Mouse (Mus musculus): Measurements from ENCODE around the gene Kif28. TPM values are rescaled to one million over a fixed set of nuclear protein-coding genes. Genes with fewer than 3 reads are reported as not detected.
A peak's percentile ranks its signal among the peaks of the same experiment; 100 is the strongest.

Kif28 gene
- polyA plus RNA-seq, 1 experiment from 2014 or later: not detected

DNA sequence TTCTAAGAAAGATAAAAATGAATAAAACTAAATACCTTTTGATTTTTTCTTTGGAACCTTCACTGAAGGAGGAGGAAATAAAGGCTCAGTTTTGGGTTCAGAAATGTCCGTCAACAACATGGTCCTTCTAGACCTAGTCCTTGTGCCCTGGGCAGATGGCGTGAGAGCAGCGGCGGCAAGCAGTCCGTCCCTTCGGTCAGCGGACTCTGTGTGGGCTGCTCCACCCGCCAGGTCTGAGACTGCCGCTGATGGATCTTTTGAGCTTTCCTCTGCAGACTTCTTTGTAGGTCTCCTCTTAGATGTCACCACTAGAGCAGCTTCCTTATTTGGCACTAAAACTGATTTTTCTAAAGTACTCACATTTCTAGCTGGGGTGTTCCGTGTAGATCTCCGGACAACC, 7.2 kb upstream of the Kif28 start:
- 95% methylated on average over 11 of the region's 11 CpGs for WGBS
- DNase-seq (ENCODE audit: low spot score): no peak

DNA sequence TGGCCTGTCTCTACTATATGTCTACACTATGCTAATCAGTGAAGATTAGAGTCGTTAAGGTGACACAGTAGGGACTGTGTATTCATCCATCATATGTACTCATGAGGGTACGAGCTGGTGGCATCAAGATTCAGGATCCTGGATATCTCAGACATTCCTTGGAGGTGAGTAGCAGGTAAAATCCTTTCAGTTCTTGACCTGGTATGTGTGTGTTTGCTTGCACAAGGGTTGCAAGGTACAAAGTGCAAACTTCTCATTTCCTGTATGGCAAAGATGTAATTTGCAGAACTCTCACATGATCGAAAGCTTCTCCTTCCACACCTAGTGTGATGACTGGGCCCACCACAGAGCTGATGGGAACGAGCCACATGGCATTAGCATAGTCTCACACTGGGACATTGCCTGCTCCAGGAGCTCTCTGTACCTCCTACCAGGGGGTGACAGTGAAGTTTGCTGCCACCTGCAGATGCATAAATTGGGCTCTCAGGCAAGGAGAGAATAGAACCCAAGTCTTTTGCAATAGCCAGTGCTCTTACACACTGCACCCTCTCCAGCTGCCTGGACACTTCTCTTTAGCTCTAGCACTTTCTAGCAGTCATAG, 1.4 kb downstream of the Kif28 start:
- H3K4me1 ChIP-seq (replicated peaks; ENCODE audit: control insufficient read depth, insufficient read depth, low read length): no peaks in the 10 kb centered on the region
- no peak for DNase-seq (ENCODE audit: low spot score)
- 76% methylated on average over 4 of the region's 4 CpGs for WGBS
- H3K9me3 ChIP-seq (ENCODE audit: control insufficient read depth, low read length): no peaks in the 10 kb centered on the region
- H3K4me3 ChIP-seq (ENCODE audit: low read depth, low read length): no peak overlapping the region
- no peak overlapping the region for H3K9ac ChIP-seq (ENCODE audit: low read depth, low read length)
- ATAC-seq (replicated peaks; ENCODE audit: low FRiP score): peak; percentile 39
- peaks cover 20% of the 10 kb centered on the region; the same call in 1 of the 2 replicates for H3K36me3 ChIP-seq (ENCODE audit: control insufficient read depth, insufficient read depth, low read length)
- H3K27me3 ChIP-seq (replicated peaks; ENCODE audit: control insufficient read depth, insufficient read depth, low read length): no peaks in the 10 kb centered on the region
- H3K4me2 ChIP-seq: no peak overlapping the region
- H3K27ac ChIP-seq (ENCODE audit: low read depth, low read length): no peak overlapping the region

More for the DNA sequence above, 7.2 kb upstream of the Kif28 start:
- no peaks in the 10 kb centered on the region for H3K4me1 ChIP-seq (replicated peaks; ENCODE audit: control insufficient read depth, insufficient read depth, low read length)
- H3K36me3 ChIP-seq (ENCODE audit: control insufficient read depth, insufficient read depth, low read length): peaks cover 53% of the 10 kb centered on the region
- H3K27me3 ChIP-seq (replicated peaks; ENCODE audit: control insufficient read depth, insufficient read depth, low read length): no peaks in the 10 kb centered on the region
- H3K9me3 ChIP-seq (ENCODE audit: control insufficient read depth, low read length): no peaks in the 10 kb centered on the region
- no peak overlapping the region for H3K9ac ChIP-seq (ENCODE audit: low read depth, low read length)
- no peak for ATAC-seq (replicated peaks; ENCODE audit: low FRiP score)
- H3K4me2 ChIP-seq: no peak overlapping the region
- H3K27ac ChIP-seq (ENCODE audit: low read depth, low read length): no peak overlapping the region
- no peak overlapping the region for H3K4me3 ChIP-seq (ENCODE audit: low read depth, low read length)

DNA sequence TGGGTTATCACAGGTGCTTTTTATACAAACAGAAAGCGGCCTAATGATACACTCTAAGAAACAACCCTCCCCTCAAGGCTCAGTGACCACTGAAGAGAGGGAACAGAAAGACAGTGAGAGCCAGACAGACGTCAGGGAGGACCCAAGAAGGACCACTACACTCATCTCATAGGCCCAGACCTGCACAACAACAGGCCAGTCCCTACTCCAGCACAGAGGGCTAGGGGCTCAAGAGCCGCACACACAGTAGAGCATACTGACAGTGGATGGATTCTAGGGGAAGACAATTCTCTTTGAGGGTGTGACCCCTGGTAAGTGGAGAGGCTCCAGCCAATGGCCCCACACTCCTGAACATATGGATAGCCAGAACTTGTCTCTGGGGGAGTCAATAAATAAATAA, 8.6 kb downstream of the Kif28 start:
- ATAC-seq (replicated peaks; ENCODE audit: low FRiP score): no peak
- Histone ChIP-seq H3K27me3 (replicated peaks; ENCODE audit: control insufficient read depth, insufficient read depth, low read length) (no peaks in the 10 kb centered on the region), H3K9ac (ENCODE audit: low read depth, low read length) (no peak overlapping the region), H3K27ac (ENCODE audit: low read depth, low read length) (no peak overlapping the region), H3K4me3 (ENCODE audit: low read depth, low read length) (no peak overlapping the region), H3K4me2 (no peak overlapping the region), H3K9me3 (ENCODE audit: control insufficient read depth, low read length) (no peaks in the 10 kb centered on the region), H3K4me1 (replicated peaks; ENCODE audit: control insufficient read depth, insufficient read depth, low read length) (no peaks in the 10 kb centered on the region), H3K36me3 (ENCODE audit: control insufficient read depth, insufficient read depth, low read length) (no peaks in the 10 kb centered on the region)
- DNase-seq (ENCODE audit: low spot score): no peak
- WGBS: 89% methylated on average over 3 of the region's 3 CpGs

DNA sequence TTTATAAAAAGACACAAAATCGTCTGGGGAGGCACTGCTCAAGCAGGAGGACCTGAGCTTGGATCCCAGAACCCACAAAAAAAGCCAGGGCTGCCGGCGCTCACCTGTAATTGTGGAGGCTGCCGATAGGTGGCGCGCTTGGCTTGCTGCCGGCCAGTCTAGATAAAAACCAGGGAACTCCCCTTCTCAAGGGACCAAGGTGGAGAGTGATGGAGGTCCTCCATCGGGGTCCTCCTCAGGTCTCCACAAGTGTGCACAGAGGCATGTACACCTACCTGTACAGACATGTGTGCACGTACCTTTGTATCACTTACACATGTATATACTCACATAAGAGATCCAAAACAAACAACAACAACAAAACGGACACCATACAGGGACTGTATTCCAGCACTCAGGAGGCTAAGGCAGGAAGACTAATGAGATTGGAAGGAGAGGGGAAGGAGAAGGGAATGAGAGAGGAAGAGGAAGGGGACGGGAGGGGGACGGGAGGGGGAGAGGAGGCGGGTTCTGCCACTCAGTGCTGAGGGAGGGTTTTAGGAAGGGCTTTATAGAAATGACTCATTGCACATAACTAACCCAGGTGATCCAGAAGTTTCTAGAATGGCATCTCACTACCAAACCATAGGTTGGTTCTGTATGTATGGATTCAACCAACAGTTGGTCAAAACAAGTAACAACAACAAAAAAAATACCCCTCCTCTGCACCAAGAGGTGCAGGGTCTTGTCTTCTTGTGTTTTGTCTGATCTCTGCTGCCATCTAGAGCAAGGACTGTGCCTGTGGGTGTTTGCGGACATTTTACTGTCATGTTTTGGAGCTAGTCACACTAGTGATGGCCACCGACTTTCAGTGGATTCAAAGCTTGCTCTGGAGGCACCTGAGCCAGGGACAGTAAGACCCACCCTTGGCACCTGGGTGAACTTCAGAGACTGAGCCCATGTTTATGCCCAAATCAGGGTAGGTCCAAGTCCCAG, 10.3 kb downstream of the Kif28 start:
- ATAC-seq (replicated peaks; ENCODE audit: low FRiP score) (peak; percentile 66), DNase-seq (ENCODE audit: low spot score) (peak; percentile 65)
- H3K9me3 ChIP-seq (ENCODE audit: control insufficient read depth, low read length): no peaks in the 10 kb centered on the region
- H3K9ac ChIP-seq (ENCODE audit: low read depth, low read length): no peak overlapping the region
- no peak overlapping the region for H3K4me3 ChIP-seq (ENCODE audit: low read depth, low read length)
- H3K4me2 ChIP-seq: peak overlapping the region; percentile 40
- no peaks in the 10 kb centered on the region for H3K4me1 ChIP-seq (replicated peaks; ENCODE audit: control insufficient read depth, insufficient read depth, low read length)
- no peaks in the 10 kb centered on the region for H3K27me3 ChIP-seq (replicated peaks; ENCODE audit: control insufficient read depth, insufficient read depth, low read length)
- 27% methylated on average over 15 of the region's 15 CpGs for WGBS
- H3K36me3 ChIP-seq (ENCODE audit: control insufficient read depth, insufficient read depth, low read length): no peaks in the 10 kb centered on the region
- no peak overlapping the region for H3K27ac ChIP-seq (ENCODE audit: low read depth, low read length)

DNA sequence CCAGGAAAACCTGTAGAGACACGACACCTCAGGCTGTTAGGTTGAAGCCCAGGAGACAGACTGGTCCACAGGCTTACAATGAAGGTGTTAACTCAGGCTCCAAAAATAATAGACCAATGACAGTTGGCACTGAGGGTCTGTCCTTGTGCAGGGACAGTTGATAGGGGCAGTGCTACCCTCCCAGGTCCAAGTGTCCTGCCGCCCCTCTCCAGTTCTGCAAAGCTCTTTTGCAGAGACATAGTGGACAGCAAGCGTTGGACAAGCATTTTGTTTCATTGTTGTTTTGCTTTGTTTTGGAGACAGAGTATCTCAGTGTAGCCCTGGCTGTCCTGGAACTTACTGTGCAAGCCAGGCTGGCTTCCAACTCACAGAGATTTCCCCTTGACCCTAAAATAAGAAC, 13.7 kb downstream of the Kif28 start:
- Histone ChIP-seq H3K27me3 (replicated peaks; ENCODE audit: control insufficient read depth, insufficient read depth, low read length) (no peaks in the 10 kb centered on the region), H3K4me2 (no peak overlapping the region), H3K36me3 (ENCODE audit: control insufficient read depth, insufficient read depth, low read length) (no peaks in the 10 kb centered on the region), H3K4me3 (ENCODE audit: low read depth, low read length) (no peak overlapping the region), H3K9ac (ENCODE audit: low read depth, low read length) (no peak overlapping the region), H3K9me3 (ENCODE audit: control insufficient read depth, low read length) (no peaks in the 10 kb centered on the region), H3K4me1 (replicated peaks; ENCODE audit: control insufficient read depth, insufficient read depth, low read length) (no peaks in the 10 kb centered on the region), H3K27ac (ENCODE audit: low read depth, low read length) (no peak overlapping the region)
- 78% methylated on average over 3 of the region's 3 CpGs for WGBS
- no peak for ATAC-seq (replicated peaks; ENCODE audit: low FRiP score)
- DNase-seq (ENCODE audit: low spot score): no peak

DNA sequence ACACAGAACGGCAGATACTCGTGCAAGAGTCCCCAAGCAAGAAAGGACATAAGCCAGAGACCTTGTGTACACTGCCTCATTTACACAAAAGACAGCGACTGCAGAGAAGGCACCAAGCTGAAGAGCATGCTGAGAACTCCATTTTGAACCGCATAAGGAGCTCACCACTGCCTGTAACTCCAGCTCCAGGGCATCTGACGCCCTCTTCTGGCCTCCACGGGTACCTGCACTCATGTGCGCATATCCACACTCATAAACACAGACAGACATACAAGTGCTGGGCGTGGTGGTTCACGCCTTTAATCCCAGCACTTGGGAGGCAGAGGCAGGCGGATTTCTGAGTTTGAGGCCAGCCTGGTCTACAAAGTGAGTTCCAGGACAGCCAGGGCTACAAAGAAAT, 16.4 kb downstream of the Kif28 start:
- H3K9ac ChIP-seq (ENCODE audit: low read depth, low read length): no peak overlapping the region
- no peak overlapping the region for H3K27ac ChIP-seq (ENCODE audit: low read depth, low read length)
- H3K4me1 ChIP-seq (replicated peaks; ENCODE audit: control insufficient read depth, insufficient read depth, low read length): no peaks in the 10 kb centered on the region
- H3K4me2 ChIP-seq: no peak overlapping the region
- 81% methylated on average over 10 of the region's 10 CpGs for WGBS
- no peaks in the 10 kb centered on the region for H3K27me3 ChIP-seq (replicated peaks; ENCODE audit: control insufficient read depth, insufficient read depth, low read length)
- ATAC-seq (replicated peaks; ENCODE audit: low FRiP score) (no peak), DNase-seq (ENCODE audit: low spot score) (no peak)
- no peaks in the 10 kb centered on the region for H3K36me3 ChIP-seq (ENCODE audit: control insufficient read depth, insufficient read depth, low read length)
- H3K4me3 ChIP-seq (ENCODE audit: low read depth, low read length): no peak overlapping the region
- H3K9me3 ChIP-seq (ENCODE audit: control insufficient read depth, low read length): no peaks in the 10 kb centered on the region

DNA sequence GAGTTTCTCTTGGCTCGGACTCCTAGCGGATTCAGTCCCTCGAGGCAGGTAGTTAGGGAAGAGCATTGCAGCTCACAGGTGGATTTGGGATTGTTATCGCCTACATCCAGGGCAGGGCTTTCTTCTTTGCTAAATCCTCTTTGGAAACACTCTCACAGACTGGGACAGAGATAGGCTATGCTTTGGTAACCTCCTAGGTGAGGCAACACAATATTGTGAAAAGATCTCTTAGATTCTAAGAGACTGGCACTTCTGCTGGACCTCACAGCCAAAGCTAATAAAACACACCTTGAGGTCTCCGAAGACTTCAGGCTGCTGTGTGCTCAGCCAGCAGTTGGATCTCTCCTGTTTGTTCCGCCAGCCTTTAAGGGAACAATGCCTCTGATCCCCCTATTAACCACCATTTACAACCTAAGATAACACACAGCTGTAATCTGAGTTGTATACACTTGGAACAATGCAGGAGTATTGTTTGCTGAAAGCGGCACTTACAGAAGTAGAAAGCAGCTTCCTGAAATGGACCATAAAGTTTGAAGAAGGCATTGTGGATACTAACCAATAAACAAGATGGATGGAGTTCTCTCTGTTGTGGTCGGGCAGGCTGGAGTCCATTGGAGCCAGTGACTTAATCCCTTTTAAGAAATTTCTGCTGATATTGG, 22.1 kb downstream of the Kif28 start:
- 69% methylated on average over 8 of the region's 8 CpGs for WGBS
- ATAC-seq (replicated peaks; ENCODE audit: low FRiP score) (no peak), DNase-seq (ENCODE audit: low spot score) (no peak)
- Histone ChIP-seq H3K4me1 (replicated peaks; ENCODE audit: control insufficient read depth, insufficient read depth, low read length) (no peaks in the 10 kb centered on the region), H3K4me2 (no peak overlapping the region), H3K4me3 (ENCODE audit: low read depth, low read length) (no peak overlapping the region), H3K27ac (ENCODE audit: low read depth, low read length) (no peak overlapping the region), H3K27me3 (replicated peaks; ENCODE audit: control insufficient read depth, insufficient read depth, low read length) (no peaks in the 10 kb centered on the region), H3K9me3 (ENCODE audit: control insufficient read depth, low read length) (no peaks in the 10 kb centered on the region), H3K9ac (ENCODE audit: low read depth, low read length) (no peak overlapping the region), H3K36me3 (ENCODE audit: control insufficient read depth, insufficient read depth, low read length) (no peaks in the 10 kb centered on the region)

DNA sequence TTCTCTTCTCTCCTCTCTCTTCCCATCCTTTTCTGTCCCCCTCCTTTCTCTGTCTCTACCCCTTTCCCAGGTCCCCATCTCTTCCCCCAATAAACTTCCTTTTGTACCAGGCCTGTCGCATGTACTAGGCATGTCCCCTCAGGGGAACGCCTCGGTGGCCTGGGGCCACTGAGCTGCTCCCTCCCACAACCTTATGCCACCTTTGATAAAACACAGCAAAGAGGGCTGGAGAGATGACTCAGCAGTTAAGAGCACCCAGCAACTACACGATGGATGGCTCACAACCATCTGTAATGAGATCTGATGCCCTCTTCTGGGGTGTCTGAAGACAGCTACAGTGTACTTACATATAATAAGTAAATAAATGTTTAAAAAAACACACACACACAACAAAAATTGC, 29.3 kb downstream of the Kif28 start:
- Histone ChIP-seq H3K27me3 (replicated peaks; ENCODE audit: control insufficient read depth, insufficient read depth, low read length) (no peaks in the 10 kb centered on the region), H3K36me3 (ENCODE audit: control insufficient read depth, insufficient read depth, low read length) (no peaks in the 10 kb centered on the region), H3K4me1 (replicated peaks; ENCODE audit: control insufficient read depth, insufficient read depth, low read length) (no peaks in the 10 kb centered on the region), H3K4me3 (ENCODE audit: low read depth, low read length) (no peak overlapping the region), H3K27ac (ENCODE audit: low read depth, low read length) (no peak overlapping the region), H3K9me3 (ENCODE audit: control insufficient read depth, low read length) (no peaks in the 10 kb centered on the region), H3K9ac (ENCODE audit: low read depth, low read length) (no peak overlapping the region), H3K4me2 (no peak overlapping the region)
- DNase-seq (ENCODE audit: low spot score): no peak
- WGBS: 60% methylated on average over 4 of the region's 4 CpGs
- ATAC-seq (replicated peaks; ENCODE audit: low FRiP score): peak; percentile 75

All from liver, embryonic 11.5 days (tissue).